Mouse (Mus musculus): ENCODE results near the gene Rps6kl1. TPM values are rescaled to one million over a fixed set of nuclear protein-coding genes. Genes with fewer than 3 reads are reported as not detected.

Rps6kl1 gene
- polyA plus RNA-seq, 1 experiment from 2014 or later, result 0.51 TPM

DNA sequence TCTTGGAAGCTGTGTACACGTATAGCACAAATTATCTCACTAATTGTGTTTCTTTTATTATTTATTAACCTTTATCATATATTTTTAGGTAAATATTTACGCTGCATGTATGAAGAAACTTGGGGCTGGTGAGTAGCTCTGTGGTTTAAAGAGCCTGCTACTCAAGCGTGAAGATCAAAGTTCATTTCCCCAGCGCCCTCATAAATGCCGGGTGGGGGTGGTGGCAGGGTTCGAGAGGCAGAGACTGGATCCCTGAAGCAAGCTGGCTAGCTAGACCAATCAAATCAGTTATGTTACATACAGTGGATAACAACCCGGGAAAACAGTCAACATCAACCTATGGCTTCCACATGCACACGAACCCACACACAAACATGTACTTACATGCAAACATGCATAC, 48.0 kb downstream of the Rps6kl1 start:
- WGBS, result 69% methylated on average over 8 of the region's 8 CpGs
- no peaks in the 10 kb centered on the region for H3K36me3 ChIP-seq (ENCODE audit: control insufficient read depth, insufficient read depth, low read length)
- DNase-seq (ENCODE audit: low spot score) (no peak), ATAC-seq (ENCODE audit: insufficient number of reproducible peaks, low FRiP score, low TSS enrichment, low read depth) (no peak)
- no peaks in the 10 kb centered on the region for H3K9me3 ChIP-seq (ENCODE audit: control insufficient read depth, low read length)
- no peaks in the 10 kb centered on the region for H3K4me1 ChIP-seq (ENCODE audit: control insufficient read depth, insufficient read depth, low read length)
- no peak overlapping the region for H3K9ac ChIP-seq (ENCODE audit: low read length)
- no peak overlapping the region for H3K4me2 ChIP-seq (ENCODE audit: low read depth, severe bottlenecking)
- H3K27ac ChIP-seq (replicated peaks; ENCODE audit: low read depth, low read length), result no peak overlapping the region
- no peak overlapping the region for H3K4me3 ChIP-seq (ENCODE audit: low read depth, low read length)
- no peaks in the 10 kb centered on the region for H3K27me3 ChIP-seq (ENCODE audit: control insufficient read depth, insufficient read depth, low read length)

DNA sequence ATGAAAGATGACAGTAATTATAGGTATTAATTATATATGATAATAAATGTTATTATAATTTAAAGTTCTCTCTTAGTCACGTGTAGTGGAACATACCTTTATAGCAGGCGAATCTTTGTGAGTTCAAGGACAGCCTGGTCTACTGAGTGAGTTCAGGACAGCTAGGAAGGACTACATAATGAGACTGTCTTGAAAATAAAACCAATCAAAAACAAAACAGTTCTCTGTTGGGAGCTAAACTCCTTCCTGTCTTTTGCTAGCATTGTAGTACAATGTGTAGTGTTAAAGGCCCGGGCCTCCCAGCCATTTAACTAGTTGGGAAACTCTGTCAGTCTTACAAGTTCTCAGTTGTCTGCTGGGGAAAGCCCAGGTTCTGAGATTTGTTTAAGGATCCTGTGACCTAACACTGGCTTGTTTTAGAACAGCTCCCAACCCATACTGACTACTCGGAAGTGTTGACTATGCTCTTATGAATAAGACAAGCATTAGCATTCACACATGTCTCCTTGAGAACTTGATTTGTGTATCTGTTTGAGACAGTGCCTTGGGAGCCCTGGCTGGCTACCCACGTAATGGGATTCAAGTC, 49.5 kb downstream of the Rps6kl1 start:
- no peak for DNase-seq (ENCODE audit: low spot score)
- Histone ChIP-seq H3K27ac (replicated peaks; ENCODE audit: low read depth, low read length) (no peak overlapping the region), H3K36me3 (ENCODE audit: control insufficient read depth, insufficient read depth, low read length) (no peaks in the 10 kb centered on the region), H3K27me3 (ENCODE audit: control insufficient read depth, insufficient read depth, low read length) (no peaks in the 10 kb centered on the region), H3K4me3 (ENCODE audit: low read depth, low read length) (no peak overlapping the region), H3K9ac (ENCODE audit: low read length) (no peak overlapping the region), H3K4me1 (ENCODE audit: control insufficient read depth, insufficient read depth, low read length) (0 out of 2 replicates have a peak, but pooled peaks cover 2% of the 10 kb centered on the region), H3K9me3 (ENCODE audit: control insufficient read depth, low read length) (no peaks in the 10 kb centered on the region), H3K4me2 (ENCODE audit: low read depth, severe bottlenecking) (no peak overlapping the region)
- no peak for ATAC-seq (ENCODE audit: insufficient number of reproducible peaks, low FRiP score, low TSS enrichment, low read depth)
- WGBS, result 81% methylated on average over 5 of the region's 5 CpGs

DNA sequence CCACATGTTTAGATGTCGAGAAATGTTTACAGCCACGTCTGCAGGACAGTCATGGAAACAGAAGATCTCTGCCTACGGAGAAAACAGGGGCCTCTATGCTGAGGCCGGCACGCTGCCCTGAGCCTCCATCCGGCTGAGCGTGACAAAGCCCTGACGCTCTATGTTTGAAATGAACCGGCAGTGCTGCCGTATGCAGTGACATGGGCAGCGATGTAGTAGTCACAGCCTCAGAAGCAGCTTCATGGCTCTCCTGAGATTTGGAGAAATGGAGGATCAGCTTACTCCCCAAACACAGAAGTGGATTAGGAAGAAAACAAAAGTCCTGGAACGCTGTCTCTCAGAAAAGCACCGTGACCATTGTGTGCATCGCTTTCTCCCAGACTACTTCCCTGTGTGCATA, 50.1 kb downstream of the Rps6kl1 start:
- Histone ChIP-seq H3K9ac (ENCODE audit: low read length) (no peak overlapping the region), H3K27ac (replicated peaks; ENCODE audit: low read depth, low read length) (no peak overlapping the region), H3K36me3 (ENCODE audit: control insufficient read depth, insufficient read depth, low read length) (no peaks in the 10 kb centered on the region), H3K9me3 (ENCODE audit: control insufficient read depth, low read length) (no peaks in the 10 kb centered on the region), H3K27me3 (ENCODE audit: control insufficient read depth, insufficient read depth, low read length) (no peaks in the 10 kb centered on the region), H3K4me1 (ENCODE audit: control insufficient read depth, insufficient read depth, low read length) (peaks cover 6% of the 10 kb centered on the region; the same call in 1 of the 2 replicates), H3K4me2 (ENCODE audit: low read depth, severe bottlenecking) (no peak overlapping the region), H3K4me3 (ENCODE audit: low read depth, low read length) (no peak overlapping the region)
- 72% methylated on average over 14 of the region's 14 CpGs for WGBS
- ATAC-seq (ENCODE audit: insufficient number of reproducible peaks, low FRiP score, low TSS enrichment, low read depth), result no peak
- no peak for DNase-seq (ENCODE audit: low spot score)

DNA sequence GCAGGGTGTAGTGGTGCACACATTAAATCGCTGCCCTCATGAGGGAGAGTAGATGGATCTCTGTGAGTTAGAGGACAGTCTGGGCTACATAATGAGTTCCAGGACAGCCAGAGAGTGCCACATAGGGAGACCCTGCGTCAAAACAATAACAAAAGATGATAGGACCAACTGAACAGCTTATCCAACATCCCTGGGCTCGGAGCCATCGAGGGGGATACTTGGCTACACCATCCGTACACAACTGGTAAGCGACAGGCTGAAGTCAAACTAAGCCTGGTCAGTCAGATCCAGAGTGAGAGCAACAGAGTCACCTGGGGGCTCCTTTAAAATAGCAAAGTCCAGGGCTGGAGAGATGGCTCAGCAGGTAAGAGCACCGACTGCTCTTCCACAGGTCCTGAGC, 55.2 kb downstream of the Rps6kl1 start:
- ATAC-seq (ENCODE audit: insufficient number of reproducible peaks, low FRiP score, low TSS enrichment, low read depth) (no peak), DNase-seq (ENCODE audit: low spot score) (no peak)
- no peak overlapping the region for H3K4me2 ChIP-seq (ENCODE audit: low read depth, severe bottlenecking)
- WGBS, result 90% methylated on average over 7 of the region's 7 CpGs
- H3K36me3 ChIP-seq (ENCODE audit: control insufficient read depth, insufficient read depth, low read length), result no peaks in the 10 kb centered on the region
- no peaks in the 10 kb centered on the region for H3K9me3 ChIP-seq (ENCODE audit: control insufficient read depth, low read length)
- H3K27ac ChIP-seq (replicated peaks; ENCODE audit: low read depth, low read length), result no peak overlapping the region
- H3K4me1 ChIP-seq (ENCODE audit: control insufficient read depth, insufficient read depth, low read length), result peaks cover 12% of the 10 kb centered on the region
- no peak overlapping the region for H3K9ac ChIP-seq (ENCODE audit: low read length)
- H3K4me3 ChIP-seq (ENCODE audit: low read depth, low read length), result no peak overlapping the region
- H3K27me3 ChIP-seq (ENCODE audit: control insufficient read depth, insufficient read depth, low read length), result no peaks in the 10 kb centered on the region

DNA sequence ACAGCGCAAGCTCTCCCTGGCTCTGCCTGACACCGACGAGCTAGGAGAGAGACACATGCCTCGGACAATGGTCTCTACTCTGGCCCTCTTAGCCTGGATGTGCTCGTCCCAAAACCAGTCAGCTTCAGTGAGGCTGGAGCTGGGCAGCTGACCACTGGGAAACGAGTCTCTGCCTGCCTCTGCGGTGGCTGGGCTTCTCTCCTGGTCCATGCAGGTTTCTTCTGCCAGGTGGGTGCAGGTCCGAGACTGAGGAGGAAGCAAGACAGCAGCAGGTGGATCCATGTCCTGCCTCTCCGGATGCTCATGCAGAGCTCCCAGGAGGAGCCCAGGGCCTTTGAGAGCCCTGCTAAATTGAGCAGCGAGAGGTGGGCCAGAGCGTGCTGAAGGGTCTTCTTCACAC, 55.9 kb downstream of the Rps6kl1 start:
- no peaks in the 10 kb centered on the region for H3K36me3 ChIP-seq (ENCODE audit: control insufficient read depth, insufficient read depth, low read length)
- H3K4me1 ChIP-seq (ENCODE audit: control insufficient read depth, insufficient read depth, low read length), result peaks cover 12% of the 10 kb centered on the region
- H3K9me3 ChIP-seq (ENCODE audit: control insufficient read depth, low read length), result no peaks in the 10 kb centered on the region
- H3K9ac ChIP-seq (ENCODE audit: low read length), result no peak overlapping the region
- ATAC-seq (ENCODE audit: insufficient number of reproducible peaks, low FRiP score, low TSS enrichment, low read depth), result no peak
- DNase-seq (ENCODE audit: low spot score), result no peak
- H3K4me3 ChIP-seq (ENCODE audit: low read depth, low read length), result no peak overlapping the region
- H3K27ac ChIP-seq (replicated peaks; ENCODE audit: low read depth, low read length), result no peak overlapping the region
- 89% methylated on average over 11 of the region's 11 CpGs for WGBS
- no peaks in the 10 kb centered on the region for H3K27me3 ChIP-seq (ENCODE audit: control insufficient read depth, insufficient read depth, low read length)
- no peak overlapping the region for H3K4me2 ChIP-seq (ENCODE audit: low read depth, severe bottlenecking)

DNA sequence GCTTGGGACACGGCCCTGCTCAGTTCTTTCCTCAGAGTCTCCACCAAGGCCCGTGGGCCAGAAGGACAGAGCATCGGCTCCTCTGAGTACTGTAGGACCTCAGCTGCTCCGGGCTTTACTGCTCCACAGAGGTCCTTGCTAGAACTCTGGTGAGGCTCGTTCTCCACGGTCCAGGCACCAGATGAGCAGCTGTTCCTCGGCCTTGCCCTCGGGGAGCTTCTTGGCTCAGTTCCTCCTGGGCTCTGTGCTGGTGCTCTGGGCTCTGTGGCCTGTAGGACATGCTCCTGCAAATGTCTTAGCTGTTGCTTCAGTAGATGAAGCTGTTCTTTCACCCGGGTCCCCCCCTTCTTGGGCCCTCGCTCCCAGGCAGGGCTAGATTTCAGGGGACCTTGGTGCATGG, 56.4 kb downstream of the Rps6kl1 start:
- H3K27ac ChIP-seq (replicated peaks; ENCODE audit: low read depth, low read length), result no peak overlapping the region
- WGBS, result 77% methylated on average over 10 of the region's 10 CpGs
- no peaks in the 10 kb centered on the region for H3K27me3 ChIP-seq (ENCODE audit: control insufficient read depth, insufficient read depth, low read length)
- DNase-seq (ENCODE audit: low spot score) (no peak), ATAC-seq (ENCODE audit: insufficient number of reproducible peaks, low FRiP score, low TSS enrichment, low read depth) (no peak)
- no peak overlapping the region for H3K9ac ChIP-seq (ENCODE audit: low read length)
- H3K4me2 ChIP-seq (ENCODE audit: low read depth, severe bottlenecking), result no peak overlapping the region
- H3K4me1 ChIP-seq (ENCODE audit: control insufficient read depth, insufficient read depth, low read length), result peaks cover 12% of the 10 kb centered on the region
- H3K9me3 ChIP-seq (ENCODE audit: control insufficient read depth, low read length), result no peaks in the 10 kb centered on the region
- H3K4me3 ChIP-seq (ENCODE audit: low read depth, low read length), result no peak overlapping the region
- no peaks in the 10 kb centered on the region for H3K36me3 ChIP-seq (ENCODE audit: control insufficient read depth, insufficient read depth, low read length)

DNA sequence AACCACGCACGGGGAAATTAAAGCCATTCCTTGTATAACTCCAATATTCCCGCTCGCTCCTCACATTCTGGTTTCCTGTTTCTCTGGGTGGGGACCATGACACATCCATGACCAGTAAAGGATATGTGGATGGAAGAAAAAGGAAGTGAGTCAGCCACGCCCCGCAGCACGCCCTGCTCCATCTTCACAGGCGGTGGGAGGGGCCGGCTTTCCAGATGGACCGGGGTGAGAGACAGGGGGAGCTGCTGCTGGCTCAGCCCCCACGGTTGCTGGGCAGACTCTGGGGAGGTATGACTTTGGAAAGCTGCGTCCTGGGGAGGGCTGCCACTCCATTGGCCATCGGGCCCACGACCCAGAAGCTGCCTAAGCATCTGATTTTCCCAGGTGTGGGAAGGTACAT, 57.1 kb downstream of the Rps6kl1 start:
- no peak overlapping the region for H3K27ac ChIP-seq (replicated peaks; ENCODE audit: low read depth, low read length)
- no peak overlapping the region for H3K4me2 ChIP-seq (ENCODE audit: low read depth, severe bottlenecking)
- H3K4me1 ChIP-seq (ENCODE audit: control insufficient read depth, insufficient read depth, low read length), result peaks cover 12% of the 10 kb centered on the region
- H3K9ac ChIP-seq (ENCODE audit: low read length), result no peak overlapping the region
- H3K27me3 ChIP-seq (ENCODE audit: control insufficient read depth, insufficient read depth, low read length), result no peaks in the 10 kb centered on the region
- no peaks in the 10 kb centered on the region for H3K9me3 ChIP-seq (ENCODE audit: control insufficient read depth, low read length)
- no peaks in the 10 kb centered on the region for H3K36me3 ChIP-seq (ENCODE audit: control insufficient read depth, insufficient read depth, low read length)
- 25% methylated on average over 14 of the region's 14 CpGs for WGBS
- ATAC-seq (ENCODE audit: insufficient number of reproducible peaks, low FRiP score, low TSS enrichment, low read depth), result peak; percentile 18; the same call in 1 of the 2 replicates
- H3K4me3 ChIP-seq (ENCODE audit: low read depth, low read length), result no peak overlapping the region
- peak; percentile 49 for DNase-seq (ENCODE audit: low spot score)

DNA sequence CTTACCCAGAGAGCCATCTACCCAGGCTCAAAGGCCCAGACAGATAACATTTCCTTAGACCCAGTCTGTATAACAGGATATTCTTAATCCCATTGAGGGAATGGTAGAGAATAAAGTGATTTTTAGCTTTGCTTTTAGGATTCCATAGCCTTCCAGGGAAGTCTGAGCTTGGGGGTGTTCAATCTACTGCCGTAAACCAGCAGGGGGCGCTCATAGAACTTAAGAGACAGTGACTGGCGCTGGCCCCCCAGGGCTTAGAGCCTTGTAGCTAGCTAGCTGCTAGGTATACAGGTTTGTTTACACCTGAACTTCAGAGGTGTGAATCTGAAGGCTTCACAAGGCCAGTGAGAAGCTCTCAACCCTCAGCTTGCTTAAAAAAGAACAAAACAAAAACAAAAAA, 58.9 kb downstream of the Rps6kl1 start:
- Histone ChIP-seq H3K27me3 (ENCODE audit: control insufficient read depth, insufficient read depth, low read length) (no peaks in the 10 kb centered on the region), H3K4me2 (ENCODE audit: low read depth, severe bottlenecking) (no peak overlapping the region), H3K9me3 (ENCODE audit: control insufficient read depth, low read length) (no peaks in the 10 kb centered on the region), H3K27ac (replicated peaks; ENCODE audit: low read depth, low read length) (no peak overlapping the region), H3K9ac (ENCODE audit: low read length) (no peak overlapping the region), H3K4me1 (ENCODE audit: control insufficient read depth, insufficient read depth, low read length) (peaks cover 15% of the 10 kb centered on the region), H3K36me3 (ENCODE audit: control insufficient read depth, insufficient read depth, low read length) (peaks cover 9% of the 10 kb centered on the region), H3K4me3 (ENCODE audit: low read depth, low read length) (no peak overlapping the region)
- WGBS, result 4% methylated on average over 3 of the region's 3 CpGs
- no peak for ATAC-seq (ENCODE audit: insufficient number of reproducible peaks, low FRiP score, low TSS enrichment, low read depth)
- DNase-seq (ENCODE audit: low spot score), result peak; percentile 66

DNA sequence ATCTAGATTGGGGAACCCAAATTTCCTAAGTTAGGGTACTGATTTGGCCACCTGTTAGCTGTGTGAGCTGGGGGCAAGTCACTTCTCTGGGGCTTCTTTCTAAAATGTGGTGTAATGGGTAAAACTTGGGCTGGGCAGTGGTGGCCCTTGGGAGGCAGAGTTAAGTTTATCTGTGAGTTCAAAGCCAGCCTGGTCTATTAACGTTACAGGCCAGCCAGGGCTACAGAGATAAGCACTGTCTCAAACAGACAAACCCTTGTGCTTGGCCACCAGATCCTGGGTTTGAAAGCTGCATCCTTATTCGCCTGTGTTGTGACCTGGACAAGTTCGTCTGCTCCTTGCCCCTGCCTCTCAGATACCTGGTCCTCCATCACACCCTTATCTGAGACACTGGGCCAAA, 59.9 kb downstream of the Rps6kl1 start:
- Histone ChIP-seq H3K9ac (ENCODE audit: low read length) (no peak overlapping the region), H3K27ac (replicated peaks; ENCODE audit: low read depth, low read length) (no peak overlapping the region), H3K4me2 (ENCODE audit: low read depth, severe bottlenecking) (no peak overlapping the region), H3K4me1 (ENCODE audit: control insufficient read depth, insufficient read depth, low read length) (peaks cover 11% of the 10 kb centered on the region), H3K9me3 (ENCODE audit: control insufficient read depth, low read length) (no peaks in the 10 kb centered on the region), H3K27me3 (ENCODE audit: control insufficient read depth, insufficient read depth, low read length) (no peaks in the 10 kb centered on the region), H3K36me3 (ENCODE audit: control insufficient read depth, insufficient read depth, low read length) (peaks cover 12% of the 10 kb centered on the region), H3K4me3 (ENCODE audit: low read depth, low read length) (no peak overlapping the region)
- ATAC-seq (ENCODE audit: insufficient number of reproducible peaks, low FRiP score, low TSS enrichment, low read depth) (no peak), DNase-seq (ENCODE audit: low spot score) (no peak)
- WGBS, result 87% methylated on average over 3 of the region's 3 CpGs
